Mouse (Mus musculus) brown adipose tissue, adult 24 weeks (tissue): ENCODE measurements around the gene Magi2. TPM values are rescaled to one million over a fixed set of nuclear protein-coding genes. Genes with fewer than 3 reads are reported as not detected.
"Not testable (repeated sequence)": the region's sequence is repeated elsewhere in the genome, so short reads cannot be mapped to it uniquely, and the experiment has no call there.

Source experiments
- H3K27ac ChIP-seq: fragments of 200-500 bp; replicated peaks from 2 replicates; pipeline ENCODE4 v1.5.1; 2012; ENCODE audit warnings: low read depth, mild to moderate bottlenecking, low read length
- H3K4me1 ChIP-seq: fragments of 200-500 bp; 2 replicates; pipeline ENCODE4 v1.6.1; 2012; ENCODE audit warnings: low read length, mixed read lengths; ENCODE audit not compliant: control insufficient read depth, insufficient read depth, insufficient read length
- H3K4me3 ChIP-seq: fragments of 200-500 bp; 2 replicates; pipeline ENCODE4 v1.5.1; 2012; ENCODE audit warnings: low read depth, mild to moderate bottlenecking, low read length, moderate library complexity; ENCODE audit not compliant: insufficient read depth
- polyA plus RNA-seq: library from polyadenylated mRNA; stranded (reverse); fragments of >200 nt; gene quantifications from 2 replicates; pipeline ENCODE4 v1.2.4, GENCODE M21; 2012; ENCODE audit not compliant: missing spikeins, insufficient read depth, insufficient read length

Gene Magi2
- polyA plus RNA-seq, 1 experiment, result 1.2 TPM

GRCm38 (mm10) chr5:19337561-19337960 is 110.7 kb downstream of the Magi2 start:
- Histone ChIP-seq H3K27ac (no peak overlapping the region), H3K4me3 (no peak overlapping the region), H3K4me1 (no peaks in the 10 kb centered on the region)

- Histone ChIP-seq H3K4me3 (no peak overlapping the region), H3K4me1 (no peaks in the 10 kb centered on the region), H3K27ac (no peak overlapping the region)
These were observed 141.3 kb downstream of the Magi2 start for GRCm38 (mm10) chr5:19368175-19368574.

- Histone ChIP-seq H3K27ac (no peak overlapping the region), H3K4me1 (no peaks in the 10 kb centered on the region), H3K4me3 (no peak overlapping the region)
These were observed 169.0 kb downstream of the Magi2 start for GRCm38 (mm10) chr5:19395876-19396275.

- Histone ChIP-seq H3K27ac (no peak overlapping the region), H3K4me3 (no peak overlapping the region), H3K4me1 (no peaks in the 10 kb centered on the region)
These were observed 173.5 kb downstream of the Magi2 start for GRCm38 (mm10) chr5:19400299-19400698.

GRCm38 (mm10) chr5:19400738-19401408 is 174.0 kb downstream of the Magi2 start:
- H3K4me1 ChIP-seq, result no peaks in the 10 kb centered on the region
- H3K27ac ChIP-seq, result no peak overlapping the region
- no peak overlapping the region for H3K4me3 ChIP-seq

- not testable (repeated sequence) for H3K4me3 ChIP-seq, H3K27ac ChIP-seq, H3K4me1 ChIP-seq
These were observed 177.4 kb downstream of the Magi2 start for GRCm38 (mm10) chr5:19404268-19404667.

- no peak overlapping the region for H3K4me3 ChIP-seq
- no peak overlapping the region for H3K27ac ChIP-seq
- H3K4me1 ChIP-seq, result no peaks in the 10 kb centered on the region
These were observed 187.7 kb downstream of the Magi2 start for GRCm38 (mm10) chr5:19414556-19414955.

GRCm38 (mm10) chr5:19429290-19429689 is 202.5 kb downstream of the Magi2 start:
- Histone ChIP-seq H3K4me1 (no peaks in the 10 kb centered on the region), H3K4me3 (no peak overlapping the region)

GRCm38 (mm10) chr5:19462541-19462940 is 235.7 kb downstream of the Magi2 start:
- H3K4me1 ChIP-seq, result no peaks in the 10 kb centered on the region
- H3K27ac ChIP-seq, result no peak overlapping the region
- no peak overlapping the region for H3K4me3 ChIP-seq

More at GRCm38 (mm10) chr5:19429290-19429689, 202.5 kb downstream of the Magi2 start:
- H3K27ac ChIP-seq, result no peak overlapping the region

- Histone ChIP-seq H3K4me3 (no peak overlapping the region), H3K27ac (no peak overlapping the region), H3K4me1 (no peaks in the 10 kb centered on the region)
These were observed 238.5 kb downstream of the Magi2 start for GRCm38 (mm10) chr5:19465383-19465782.

- no peak overlapping the region for H3K4me3 ChIP-seq
- H3K27ac ChIP-seq, result no peak overlapping the region
These were observed 246.1 kb downstream of the Magi2 start for GRCm38 (mm10) chr5:19472851-19473439.

GRCm38 (mm10) chr5:19482981-19483380 is 256.1 kb downstream of the Magi2 start:
- Histone ChIP-seq H3K27ac (no peak overlapping the region), H3K4me1 (no peaks in the 10 kb centered on the region), H3K4me3 (no peak overlapping the region)

More at GRCm38 (mm10) chr5:19472851-19473439, 246.1 kb downstream of the Magi2 start:
- H3K4me1 ChIP-seq, result no peaks in the 10 kb centered on the region; the same call in 1 of the 2 replicates

- no peaks in the 10 kb centered on the region for H3K4me1 ChIP-seq
- no peak overlapping the region for H3K4me3 ChIP-seq
- H3K27ac ChIP-seq, result no peak overlapping the region
These were observed 261.1 kb downstream of the Magi2 start for GRCm38 (mm10) chr5:19487947-19488346.

- no peaks in the 10 kb centered on the region for H3K4me1 ChIP-seq
- H3K27ac ChIP-seq, result no peak overlapping the region
- no peak overlapping the region for H3K4me3 ChIP-seq
These were observed 274.2 kb downstream of the Magi2 start for GRCm38 (mm10) chr5:19501005-19501404.

GRCm38 (mm10) chr5:19522168-19522567 is 295.3 kb downstream of the Magi2 start:
- H3K4me1 ChIP-seq, result no peaks in the 10 kb centered on the region
- no peak overlapping the region for H3K27ac ChIP-seq
- no peak overlapping the region for H3K4me3 ChIP-seq

- Histone ChIP-seq H3K27ac (no peak overlapping the region), H3K4me1 (no peaks in the 10 kb centered on the region), H3K4me3 (no peak overlapping the region)
These were observed 312.5 kb downstream of the Magi2 start for GRCm38 (mm10) chr5:19539348-19539747.
